Mouse (Mus musculus): ENCODE measurements at regions not wholly inside any gene's neighbourhood (a gene's known extent, or its start where the extent isn't known, plus 50 kb on each side); places are given as distances from the start of the nearest gene placed in this dataset.

GRCm38 (mm10) chr16:22750725-22751287 lies 60.6 kb downstream of the Crygs start:
- no peaks in the 10 kb centered on the region for H3K4me1 ChIP-seq (ENCODE audit: control insufficient read depth, insufficient read depth, low read length)
- no peak overlapping the region for H3K27ac ChIP-seq
- no peaks in the 10 kb centered on the region for H3K27me3 ChIP-seq (ENCODE audit: control insufficient read depth, insufficient read depth, low read length)
- no peak for TF ChIP-seq POLR2A (IDR thresholded peaks at IDR 0.05; ENCODE audit: insufficient read depth, low read depth, low read length)
- no peak for TF ChIP-seq CTCF (IDR thresholded peaks at IDR 0.05)
- no peak for TF ChIP-seq EP300 (IDR thresholded peaks at IDR 0.05; ENCODE audit: insufficient read depth, low read depth, low read length)
- H3K36me3 ChIP-seq (ENCODE audit: control insufficient read depth, insufficient read depth, low read length): no peaks in the 10 kb centered on the region
- H3K9ac ChIP-seq (ENCODE audit: low read depth, low read length): no peak overlapping the region
- H3K4me3 ChIP-seq: no peak overlapping the region
- WGBS: 82% methylated on average over 5 of the region's 5 CpGs
- H3K79me2 ChIP-seq (replicated peaks; ENCODE audit: control insufficient read depth, insufficient read depth, low read length): no peaks in the 10 kb centered on the region
- DNase-seq: no peak
- intact Hi-C loops (cut with DNase I): no loop called here

- 77% methylated on average over 7 of the region's 7 CpGs for WGBS
- intact Hi-C loops (cut with DNase I): no loop called here
- TF ChIP-seq POLR2A (IDR thresholded peaks at IDR 0.05; ENCODE audit: insufficient read depth, low read depth, low read length) (no peak), CTCF (IDR thresholded peaks at IDR 0.05) (no peak), EP300 (IDR thresholded peaks at IDR 0.05; ENCODE audit: insufficient read depth, low read depth, low read length) (no peak)
Measured at GRCm38 (mm10) chr16:22744121-22744855, 67.1 kb downstream of the Crygs start.

GRCm38 (mm10) chr16:22743461-22743860 lies 67.9 kb downstream of the Crygs start:
- H3K4me3 ChIP-seq: no peak overlapping the region
- no peaks in the 10 kb centered on the region for H3K36me3 ChIP-seq (ENCODE audit: control insufficient read depth, insufficient read depth, low read length)
- H3K27ac ChIP-seq: no peak overlapping the region
- H3K27me3 ChIP-seq (ENCODE audit: control insufficient read depth, insufficient read depth, low read length): no peaks in the 10 kb centered on the region
- WGBS: 94% methylated on average over 1 of the region's 1 CpGs
- H3K79me2 ChIP-seq (replicated peaks; ENCODE audit: control insufficient read depth, insufficient read depth, low read length): no peaks in the 10 kb centered on the region
- H3K4me1 ChIP-seq (ENCODE audit: control insufficient read depth, insufficient read depth, low read length): no peaks in the 10 kb centered on the region
- no peak for DNase-seq
- no peak for TF ChIP-seq POLR2A (IDR thresholded peaks at IDR 0.05; ENCODE audit: insufficient read depth, low read depth, low read length)
- TF ChIP-seq CTCF (IDR thresholded peaks at IDR 0.05): no peak
- TF ChIP-seq EP300 (IDR thresholded peaks at IDR 0.05; ENCODE audit: insufficient read depth, low read depth, low read length): no peak
- no peak overlapping the region for H3K9ac ChIP-seq (ENCODE audit: low read depth, low read length)
- intact Hi-C loops (cut with DNase I): no loop called here

More at GRCm38 (mm10) chr16:22744121-22744855, 67.1 kb downstream of the Crygs start:
- no peaks in the 10 kb centered on the region for H3K27me3 ChIP-seq (ENCODE audit: control insufficient read depth, insufficient read depth, low read length)
- no peaks in the 10 kb centered on the region for H3K4me1 ChIP-seq (ENCODE audit: control insufficient read depth, insufficient read depth, low read length)
- H3K4me3 ChIP-seq: no peak overlapping the region
- no peaks in the 10 kb centered on the region for H3K79me2 ChIP-seq (replicated peaks; ENCODE audit: control insufficient read depth, insufficient read depth, low read length)
- no peak overlapping the region for H3K27ac ChIP-seq
- no peaks in the 10 kb centered on the region for H3K36me3 ChIP-seq (ENCODE audit: control insufficient read depth, insufficient read depth, low read length)
- no peak for DNase-seq
- no peak overlapping the region for H3K9ac ChIP-seq (ENCODE audit: low read depth, low read length)

GRCm38 (mm10) chr16:22741496-22741895 lies 69.9 kb downstream of the Crygs start:
- TF ChIP-seq EP300 (IDR thresholded peaks at IDR 0.05; ENCODE audit: insufficient read depth, low read depth, low read length) (no peak), CTCF (IDR thresholded peaks at IDR 0.05) (no peak), POLR2A (IDR thresholded peaks at IDR 0.05; ENCODE audit: insufficient read depth, low read depth, low read length) (no peak)
- no peak for DNase-seq
- no peak overlapping the region for H3K9ac ChIP-seq (ENCODE audit: low read depth, low read length)
- no peak overlapping the region for H3K27ac ChIP-seq
- no peak overlapping the region for H3K4me3 ChIP-seq
- no peaks in the 10 kb centered on the region for H3K36me3 ChIP-seq (ENCODE audit: control insufficient read depth, insufficient read depth, low read length)
- H3K27me3 ChIP-seq (ENCODE audit: control insufficient read depth, insufficient read depth, low read length): no peaks in the 10 kb centered on the region
- no peaks in the 10 kb centered on the region for H3K79me2 ChIP-seq (replicated peaks; ENCODE audit: control insufficient read depth, insufficient read depth, low read length)
- H3K4me1 ChIP-seq (ENCODE audit: control insufficient read depth, insufficient read depth, low read length): no peaks in the 10 kb centered on the region
- intact Hi-C loops (cut with DNase I): no loop called here
- 43% methylated on average over 4 of the region's 4 CpGs for WGBS

DNA sequence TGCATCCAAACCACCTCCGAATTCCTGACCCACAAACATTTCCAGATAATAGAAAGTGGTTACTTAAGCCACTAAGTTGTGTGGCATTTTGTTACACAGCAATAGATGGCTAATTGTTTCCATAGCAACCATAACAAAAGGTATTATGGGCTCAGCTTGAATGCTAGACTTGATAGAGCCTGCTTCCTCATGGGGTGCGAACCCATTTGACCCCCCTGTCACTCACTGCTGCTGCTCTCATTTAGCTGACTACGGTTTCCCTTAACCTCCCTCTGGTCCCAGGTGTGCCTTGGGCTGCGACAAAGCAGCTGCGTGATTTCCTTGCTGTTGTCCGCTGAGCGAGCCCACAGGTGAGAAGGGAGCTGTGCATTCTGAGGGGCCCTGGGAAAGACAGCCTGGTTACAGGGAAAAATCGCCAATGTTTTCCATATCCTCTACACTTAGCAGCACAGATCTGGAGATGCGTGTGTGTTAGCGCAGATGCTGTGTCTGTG lies 76.8 kb downstream of the Crygs start:
- intact Hi-C loops (cut with DNase I): no loop called here
- WGBS: 63% methylated on average over 10 of the region's 10 CpGs
- DNase-seq: no peak
- H3K27me3 ChIP-seq (ENCODE audit: control insufficient read depth, insufficient read depth, low read length): no peaks in the 10 kb centered on the region
- H3K4me3 ChIP-seq: no peak overlapping the region
- H3K9ac ChIP-seq (ENCODE audit: low read depth, low read length): no peak overlapping the region
- H3K36me3 ChIP-seq (ENCODE audit: control insufficient read depth, insufficient read depth, low read length): no peaks in the 10 kb centered on the region
- TF ChIP-seq CTCF (IDR thresholded peaks at IDR 0.05) (no peak), POLR2A (IDR thresholded peaks at IDR 0.05; ENCODE audit: insufficient read depth, low read depth, low read length) (no peak), EP300 (IDR thresholded peaks at IDR 0.05; ENCODE audit: insufficient read depth, low read depth, low read length) (no peak)
- H3K27ac ChIP-seq: no peak overlapping the region
- no peaks in the 10 kb centered on the region for H3K4me1 ChIP-seq (ENCODE audit: control insufficient read depth, insufficient read depth, low read length)
- no peaks in the 10 kb centered on the region for H3K79me2 ChIP-seq (replicated peaks; ENCODE audit: control insufficient read depth, insufficient read depth, low read length)
